Mouse (Mus musculus) stomach, embryonic 14.5 days (tissue): Measurements from ENCODE around the gene Mnt. TPM values are rescaled to one million over a fixed set of nuclear protein-coding genes. Genes with fewer than 3 reads are reported as not detected.
"Not testable (repeated sequence)": the region's sequence is repeated elsewhere in the genome, so short reads cannot be mapped to it uniquely, and the experiment has no call there.

Source experiments
- ATAC-seq: fragments of 200-750 bp; cut with Nextera tagmentation; 2 replicates; pipeline ENCODE4 v1.8.0; 2017; ENCODE audit warnings: low read depth, moderate TSS enrichment; ENCODE audit not compliant: insufficient number of reproducible peaks, insufficient read depth, low FRiP score
- H3K27ac ChIP-seq: fragments of 300-500 bp; sonication (generic); 2 replicates; pipeline ENCODE4 v1.5.1; 2014; ENCODE audit warnings: mild to moderate bottlenecking, low read length, moderate library complexity, mixed read lengths
- H3K27me3 ChIP-seq: fragments of 300-500 bp; sonication (generic); 2 replicates; pipeline ENCODE4 v1.6.1; 2014; ENCODE audit warnings: low read length, control low read depth, mixed read lengths; ENCODE audit not compliant: control insufficient read depth, insufficient read depth
- H3K36me3 ChIP-seq: fragments of 300-500 bp; sonication (generic); 2 replicates; pipeline ENCODE4 v1.6.1; 2014; ENCODE audit warnings: mild to moderate bottlenecking, control low read depth, low read length, moderate library complexity, mixed read lengths; ENCODE audit not compliant: control insufficient read depth, insufficient read depth
- H3K4me1 ChIP-seq: fragments of 300-500 bp; sonication (generic); 2 replicates; pipeline ENCODE4 v1.6.1; 2014; ENCODE audit warnings: low read length, control low read depth, mixed read lengths; ENCODE audit not compliant: control insufficient read depth, insufficient read depth
- H3K4me2 ChIP-seq: fragments of 300-500 bp; sonication (generic); replicated peaks from 2 replicates; pipeline ENCODE4 v1.6.1; 2014; ENCODE audit warnings: low read depth, low read length, control low read depth
- H3K4me3 ChIP-seq: fragments of 300-500 bp; sonication (generic); 2 replicates; pipeline ENCODE4 v1.5.1; 2014; ENCODE audit warnings: low read depth, low read length, control low read depth
- H3K9ac ChIP-seq: fragments of 300-500 bp; sonication (generic); replicated peaks from 2 replicates; pipeline ENCODE4 v1.6.1; 2014; ENCODE audit warnings: low read depth, mild to moderate bottlenecking, control low read depth, low read length, moderate library complexity, mixed read lengths
- H3K9me3 ChIP-seq: fragments of 300-500 bp; sonication (generic); 2 replicates; pipeline ENCODE4 v1.6.1; 2016; ENCODE audit warnings: low read depth, low read length, control low read depth; ENCODE audit not compliant: control insufficient read depth
- WGBS: fragments of 180-500 bp; shearing (Covaris S2); extraction: QIAGEN DNeasy Blood & Tissue Kit; methylation state at CpG from one replicate; pipeline ENCODE4 v1.1.7; 2014; 5-methylcytosine and 5-hydroxymethylcytosine counted together
- polyA plus RNA-seq: library from polyadenylated mRNA; unstranded; fragments of >200 nt; fragmentation: Nextera tagmentation; extraction: Ambion mirVana; gene quantifications from 2 replicates; pipeline ENCODE4 v1.2.1, GENCODE M21; 2014

Gene Mnt
- polyA plus RNA-seq = 4.3 and 5.3 TPM in 2 replicates

DNA sequence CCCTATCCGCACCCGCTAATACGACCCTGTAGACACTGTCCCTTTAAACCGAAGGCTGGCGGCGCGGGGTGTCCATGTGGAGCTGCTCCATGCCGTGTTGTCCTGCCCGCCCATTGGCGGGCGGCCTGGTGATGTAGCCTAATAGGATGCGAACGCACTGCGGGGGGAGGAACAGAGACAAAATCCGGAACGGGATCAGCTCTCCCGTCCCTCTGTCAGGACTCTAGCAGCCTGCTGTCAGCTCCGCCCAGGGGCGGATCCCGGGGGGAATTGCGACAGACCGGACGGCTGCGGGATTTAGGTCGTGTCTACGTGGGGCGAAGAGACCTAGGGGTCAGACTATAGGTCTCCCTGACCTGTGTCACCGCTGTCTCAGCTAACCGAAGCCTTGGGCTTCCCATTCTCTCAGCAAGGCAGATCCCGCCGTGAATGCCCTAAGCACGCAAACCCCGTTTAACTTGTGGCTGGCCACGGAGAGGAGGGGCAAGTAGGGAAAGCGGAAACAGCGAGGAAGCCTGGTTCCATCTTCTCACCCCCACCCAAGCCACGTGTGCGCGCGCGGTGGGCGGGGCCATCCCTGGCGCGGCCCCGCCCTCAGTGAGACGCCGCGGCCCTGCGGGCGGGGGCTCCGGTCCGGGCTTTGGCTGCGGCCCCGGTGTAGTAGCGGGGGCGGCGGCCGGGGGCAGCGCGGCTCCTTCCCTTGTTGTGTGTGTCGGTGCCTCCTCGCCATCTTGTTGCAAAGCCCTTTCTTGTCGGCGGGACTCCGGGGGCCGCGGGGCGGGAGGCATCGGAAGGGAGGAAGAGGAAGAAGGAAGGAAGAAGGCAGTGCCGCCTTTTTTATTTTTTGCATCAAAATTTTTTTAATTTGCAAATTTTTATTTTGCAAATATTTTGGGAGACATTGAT is at the start of gene Mnt:
TSS of gene Mnt (plus strand) at position 665 of the 906 bp plus-strand sequence.
- peak within 1 kb of the TSS; percentile 80 for H3K9ac ChIP-seq
- peak; percentile 86 for ATAC-seq
- H3K36me3 ChIP-seq = no peaks in the 10 kb centered on the region
- H3K9me3 ChIP-seq = no peaks in the 10 kb centered on the region
- under 1% methylated on average over 70 of the region's 70 CpGs for WGBS
- peaks cover 24% of the 10 kb centered on the region for H3K4me1 ChIP-seq
- H3K4me2 ChIP-seq = peak within 1 kb of the TSS; percentile 93
- H3K27ac ChIP-seq = peak within 1 kb of the TSS; percentile 90
- no peaks in the 10 kb centered on the region for H3K27me3 ChIP-seq
- peak within 1 kb of the TSS; percentile 96 for H3K4me3 ChIP-seq

DNA sequence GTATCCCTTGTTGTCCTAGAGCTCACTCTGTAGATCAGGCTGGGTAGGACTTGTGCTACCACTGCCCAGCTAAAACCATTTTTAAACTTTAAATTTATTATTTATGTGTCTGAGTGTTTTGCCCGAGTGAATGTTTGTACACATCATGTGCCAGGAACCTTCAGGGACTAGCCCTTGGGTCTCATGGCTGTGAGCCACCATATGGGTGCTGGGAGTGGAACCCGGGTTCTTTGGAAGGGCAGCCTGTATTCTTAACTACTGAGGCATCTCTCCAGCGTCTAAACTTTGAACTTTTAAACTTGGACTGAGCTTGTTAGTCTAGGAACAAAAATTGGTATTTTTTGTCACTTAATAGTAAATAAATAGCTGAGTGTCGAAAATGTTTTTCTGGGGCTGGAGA is 37.8 kb upstream of the Mnt start:
- WGBS = 94% methylated on average over 4 of the region's 4 CpGs
- ATAC-seq = no peak
- no peak overlapping the region for H3K9ac ChIP-seq
- no peaks in the 10 kb centered on the region for H3K4me1 ChIP-seq
- H3K9me3 ChIP-seq = no peaks in the 10 kb centered on the region
- no peak overlapping the region for H3K4me2 ChIP-seq
- no peaks in the 10 kb centered on the region for H3K27me3 ChIP-seq
- H3K4me3 ChIP-seq = no peak overlapping the region
- H3K36me3 ChIP-seq = peaks cover 58% of the 10 kb centered on the region
- H3K27ac ChIP-seq = no peak overlapping the region

DNA sequence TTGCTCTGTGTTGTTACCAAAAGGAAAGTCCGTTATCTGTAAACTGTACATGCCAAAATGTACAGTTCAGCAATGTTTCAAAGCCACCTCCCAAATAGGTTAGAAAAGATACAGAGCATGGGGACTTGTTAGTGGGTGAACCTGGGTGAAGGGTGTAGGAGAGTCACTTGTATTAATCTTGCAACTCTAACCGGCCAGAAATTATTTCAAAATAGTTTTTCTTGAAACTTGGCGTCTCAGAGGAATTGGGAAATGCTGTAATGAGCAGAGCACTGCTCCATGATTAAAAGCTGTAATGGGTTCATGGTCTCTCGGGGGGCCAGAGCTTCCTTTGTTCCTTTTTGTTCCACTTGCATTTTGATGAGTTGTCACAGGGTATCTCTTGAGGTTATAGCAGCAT is 30.1 kb upstream of the Mnt start:
- Histone ChIP-seq H3K27ac (no peak overlapping the region), H3K4me3 (no peak overlapping the region), H3K4me2 (no peak overlapping the region), H3K4me1 (no peaks in the 10 kb centered on the region), H3K27me3 (no peaks in the 10 kb centered on the region), H3K9ac (no peak overlapping the region), H3K9me3 (no peaks in the 10 kb centered on the region), H3K36me3 (peaks cover 45% of the 10 kb centered on the region)
- WGBS = 89% methylated on average over 4 of the region's 4 CpGs
- ATAC-seq = no peak

DNA sequence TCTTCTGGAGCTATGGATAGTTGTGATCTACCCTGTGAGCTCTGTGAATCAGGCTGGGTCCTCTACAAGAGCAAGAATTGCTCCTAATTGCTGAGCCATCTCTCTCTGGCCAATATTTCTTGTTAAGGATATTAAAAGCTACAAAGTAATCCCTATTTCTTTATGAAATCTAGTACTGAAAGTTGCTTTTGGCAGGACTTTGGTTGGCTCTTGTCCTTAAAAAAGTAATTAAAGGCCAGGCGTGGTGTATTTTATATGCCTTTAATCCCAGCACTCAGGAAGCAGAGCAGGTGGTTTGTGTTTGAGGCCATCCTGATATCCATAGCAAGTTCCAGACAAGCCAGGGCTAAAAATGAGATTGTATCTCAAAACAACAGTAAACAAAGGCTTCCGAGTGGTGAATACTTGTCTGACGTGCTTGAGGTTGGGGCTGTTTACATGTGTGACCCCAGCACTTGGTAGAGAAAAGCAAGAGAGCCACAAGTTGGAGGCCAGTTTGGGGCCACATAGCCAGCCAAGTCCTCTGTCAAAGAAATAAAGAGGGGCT is 26.6 kb upstream of the Mnt start:
- H3K27ac ChIP-seq = no peak overlapping the region
- no peak for ATAC-seq
- no peaks in the 10 kb centered on the region for H3K4me1 ChIP-seq
- no peak overlapping the region for H3K9ac ChIP-seq
- peaks cover 43% of the 10 kb centered on the region for H3K36me3 ChIP-seq
- no peaks in the 10 kb centered on the region for H3K9me3 ChIP-seq
- WGBS = 76% methylated on average over 3 of the region's 3 CpGs
- H3K4me2 ChIP-seq = no peak overlapping the region
- no peaks in the 10 kb centered on the region for H3K27me3 ChIP-seq
- no peak overlapping the region for H3K4me3 ChIP-seq

- Histone ChIP-seq H3K4me1 (no peaks in the 10 kb centered on the region), H3K9me3 (no peaks in the 10 kb centered on the region), H3K9ac (no peak overlapping the region), H3K36me3 (peaks cover 39% of the 10 kb centered on the region), H3K27me3 (no peaks in the 10 kb centered on the region), H3K27ac (no peak overlapping the region), H3K4me3 (no peak overlapping the region), H3K4me2 (no peak overlapping the region)
- WGBS = 80% methylated on average over 6 of the region's 6 CpGs
- ATAC-seq = no peak
These were observed 23.4 kb upstream of the Mnt start for GRCm38 (mm10) chr11:74807246-74807882.

DNA sequence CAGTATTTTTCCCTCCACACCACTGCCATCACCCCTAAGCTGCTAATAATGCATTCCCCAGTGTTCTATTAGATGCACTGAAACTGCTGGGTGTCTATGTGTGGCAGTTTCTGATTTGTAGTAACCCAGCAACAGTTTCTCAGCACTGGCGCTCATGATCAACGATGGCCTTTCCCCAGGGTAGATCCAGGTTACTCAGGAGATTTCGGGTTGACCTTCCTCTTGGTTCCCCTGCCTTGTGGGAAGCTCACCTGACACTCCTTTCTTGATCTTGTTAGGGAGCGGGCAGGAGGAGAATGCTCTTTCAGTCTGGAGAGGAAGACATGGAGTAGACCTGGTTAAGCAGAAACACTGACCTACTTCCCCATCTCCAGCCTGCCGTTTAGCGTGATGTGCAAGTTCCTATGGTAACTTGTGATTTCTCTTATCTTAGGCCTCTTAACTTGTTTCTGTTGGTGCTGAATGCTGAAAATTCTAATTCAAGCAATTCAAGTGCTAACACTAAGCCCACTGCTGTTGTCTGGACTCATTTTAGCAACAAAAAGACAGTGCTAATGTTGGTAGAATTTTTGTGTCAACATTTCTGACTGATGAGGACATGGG is 22.4 kb upstream of the Mnt start:
- H3K27ac ChIP-seq = no peak overlapping the region
- WGBS = 87% methylated on average over 6 of the region's 6 CpGs
- H3K4me1 ChIP-seq = no peaks in the 10 kb centered on the region
- H3K9ac ChIP-seq = no peak overlapping the region
- H3K36me3 ChIP-seq = peaks cover 37% of the 10 kb centered on the region
- no peak overlapping the region for H3K4me3 ChIP-seq
- no peak for ATAC-seq
- no peaks in the 10 kb centered on the region for H3K9me3 ChIP-seq
- H3K27me3 ChIP-seq = no peaks in the 10 kb centered on the region
- no peak overlapping the region for H3K4me2 ChIP-seq

DNA sequence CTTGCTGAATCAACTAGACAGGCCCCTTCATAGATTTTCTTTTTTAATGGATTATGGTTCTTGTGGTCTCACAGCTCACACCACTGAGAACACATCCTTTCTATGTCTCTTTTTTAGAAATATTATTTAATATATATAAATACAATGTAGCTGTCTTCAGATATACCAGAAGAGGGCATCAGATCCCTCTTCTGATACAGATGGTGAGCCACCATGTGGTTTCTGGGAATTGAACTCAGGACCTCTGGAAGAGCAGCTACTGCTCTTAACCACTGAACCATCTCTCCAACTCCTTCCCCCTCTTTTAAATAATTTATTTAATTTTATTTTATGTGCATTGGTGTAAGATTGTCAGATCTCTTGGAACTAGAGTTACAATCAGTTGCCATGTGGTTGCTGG is 20.6 kb upstream of the Mnt start:
- Histone ChIP-seq H3K27me3 (no peaks in the 10 kb centered on the region), H3K27ac (no peak overlapping the region), H3K9me3 (no peaks in the 10 kb centered on the region)

DNA sequence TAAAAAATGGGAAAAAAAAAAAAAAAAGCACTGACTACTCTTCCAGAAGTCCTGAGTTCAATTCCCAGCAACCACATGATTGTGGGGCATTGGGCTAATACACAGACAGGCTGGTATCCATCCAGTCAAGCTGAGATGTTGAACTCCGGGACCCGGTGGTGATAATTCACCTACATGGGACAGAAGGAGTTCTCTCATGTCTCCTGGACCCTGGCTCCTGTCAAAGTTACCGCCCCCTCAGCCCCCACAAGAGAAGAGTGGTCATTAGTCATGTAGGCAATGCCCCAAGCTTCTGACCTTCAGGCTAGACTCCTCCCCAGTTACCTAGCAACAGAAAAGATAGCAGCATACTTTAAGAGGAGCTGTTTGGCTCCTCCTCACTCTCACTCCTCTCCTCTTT is 19.7 kb upstream of the Mnt start:
- not testable (repeated sequence) for H3K27ac ChIP-seq, H3K9me3 ChIP-seq, ATAC-seq, H3K4me3 ChIP-seq, H3K9ac ChIP-seq, H3K4me1 ChIP-seq, H3K4me2 ChIP-seq, H3K27me3 ChIP-seq
- peaks cover 22% of the 10 kb centered on the region for H3K36me3 ChIP-seq
- WGBS = 26% methylated on average over 3 of the region's 3 CpGs

More for the DNA sequence above, 20.6 kb upstream of the Mnt start:
- Histone ChIP-seq H3K9ac (no peak overlapping the region), H3K36me3 (peaks cover 27% of the 10 kb centered on the region), H3K4me3 (no peak overlapping the region), H3K4me2 (no peak overlapping the region), H3K4me1 (no peaks in the 10 kb centered on the region)
- no peak for ATAC-seq
